8 mouse cellular contexts compared by ENCODE assay signal in genomic region chr7:30050882-30051548, GRCm38 (mm10). TPM values are rescaled to one million over a fixed set of nuclear protein-coding genes. Genes with fewer than 3 reads are reported as not detected.
A peak's percentile ranks its signal among the peaks of the same experiment; 100 is the strongest.
DNase-seq lines count a peak whose midpoint lies in the region; ATAC-seq and TF ChIP-seq lines count a peak whose summit lies in the region.

Gene Zfp14 (minus strand): TSS chr7:30051380.

- H3K4me1 ChIP-seq in ES-E14 (ENCODE audit: control insufficient read depth in 2 of 2, insufficient read depth in 2 of 2, low read length in 2 of 2, poor library complexity in 1 of 2) = no peaks in the 10 kb centered on the region
- H3K4me1 ChIP-seq in forebrain, embryonic 16.5 days (replicated peaks; ENCODE audit: control insufficient read depth, insufficient read depth, low read length) = peaks cover 14% of the 10 kb centered on the region
- H3K4me1 ChIP-seq in lung, embryonic 15.5 days = peaks cover 11% of the 10 kb centered on the region

- no peaks in the 10 kb centered on the region for H3K9me3 ChIP-seq in ES-E14 (ENCODE audit: control insufficient read depth, insufficient read depth, low read depth, low read length)
- H3K9me3 ChIP-seq in forebrain, embryonic 16.5 days (ENCODE audit: control insufficient read depth, low read length) = no peaks in the 10 kb centered on the region
- no peaks in the 10 kb centered on the region for H3K9me3 ChIP-seq in lung, embryonic 15.5 days

- in situ Hi-C loops in ES-E14 (cut with MboI; ENCODE audit: low sequenced_read_pairs in 2 of 2, unreplicated experiment in 2 of 2) = no loop called here

- ATAC-seq in forebrain, embryonic 16.5 days = peak; percentile 99
- ATAC-seq in lung, embryonic 15.5 days (ENCODE audit: borderline replicate concordance, extremely low read depth, low FRiP score, low TSS enrichment) = peak; percentile 97

- under 1% methylated on average over 40 of the region's 40 CpGs for WGBS in forebrain, embryonic 16.5 days
- under 1% methylated on average over 40 of the region's 40 CpGs for whole genome bisulfite sequencing in lung, embryonic 15.5 days

- DNase-seq in ES-E14 (ENCODE audit: low read depth, low spot score) = peak; percentile 82
- peak; percentile 92 for DNase-seq in cerebellum, adult 11-12 months
- peak; percentile 89 for DNase-seq in heart, postnatal 4 days
- peak; percentile 86 to 90 for DNase-seq in layer of hippocampus, adult 8-10 months (ENCODE audit: low spot score in 2 of 2)
- peak; percentile 76 for DNase-seq in ovary, adult 18-20 months (ENCODE audit: low spot score)
- peak; percentile 91 for DNase-seq in thymus, postnatal 0 days (ENCODE audit: low spot score)

- H3K27ac ChIP-seq in ES-E14 (ENCODE audit: insufficient read depth, low read depth, low read length, poor library complexity, severe bottlenecking) = no peak within 1 kb of the TSS
- peak within 1 kb of the TSS; percentile 90 for H3K27ac ChIP-seq in forebrain, embryonic 16.5 days (ENCODE audit: low read length)
- H3K27ac ChIP-seq in lung, embryonic 15.5 days = peak within 1 kb of the TSS; percentile 61

- 0 out of 2 replicates have a peak, but pooled peaks cover 2% of the 10 kb centered on the region for H3K36me3 ChIP-seq in ES-E14 (ENCODE audit: control insufficient read depth, insufficient read depth, low read length, poor library complexity, severe bottlenecking)
- peaks cover 9% of the 10 kb centered on the region for H3K36me3 ChIP-seq in forebrain, embryonic 16.5 days (ENCODE audit: control insufficient read depth, insufficient read depth)
- H3K36me3 ChIP-seq in lung, embryonic 15.5 days = peaks cover 6% of the 10 kb centered on the region; the same call in 1 of the 2 replicates

- H3K9ac ChIP-seq in ES-E14 (ENCODE audit: insufficient read depth, low read depth, low read length, poor library complexity, severe bottlenecking) = peak within 1 kb of the TSS; percentile 75; the same call in 1 of the 2 replicates
- peak within 1 kb of the TSS; percentile 94 for H3K9ac ChIP-seq in forebrain, embryonic 16.5 days (replicated peaks; ENCODE audit: low read depth, low read length)
- H3K9ac ChIP-seq in lung, embryonic 15.5 days = peak within 1 kb of the TSS; percentile 62

- H3K4me3 ChIP-seq in ES-E14 (ENCODE audit: insufficient read depth in 1 of 2, low read depth in 1 of 2, low read length in 2 of 2, poor library complexity in 1 of 2, severe bottlenecking in 1 of 2) = peak within 1 kb of the TSS; percentile 81 to 90
- H3K4me3 ChIP-seq in forebrain, embryonic 16.5 days (replicated peaks; ENCODE audit: low read length) = peak within 1 kb of the TSS; percentile 91
- H3K4me3 ChIP-seq in lung, embryonic 15.5 days = peak within 1 kb of the TSS; percentile 73

- no peaks in the 10 kb centered on the region for H3K27me3 ChIP-seq in forebrain, embryonic 16.5 days (replicated peaks; ENCODE audit: control insufficient read depth, insufficient read depth, low read length)
- no peaks in the 10 kb centered on the region for H3K27me3 ChIP-seq in lung, embryonic 15.5 days

- peak within 1 kb of the TSS; percentile 76 for H3K4me2 ChIP-seq in forebrain, embryonic 16.5 days (ENCODE audit: low read length)
- H3K4me2 ChIP-seq in lung, embryonic 15.5 days = peak within 1 kb of the TSS; percentile 80

TF ChIP-seq in ES-E14, 5 proteins besides CTCF, POLR2A, EP300 and RAD21:
- TF ChIP-seq ZNF384 (IDR thresholded peaks at IDR 0.05; ENCODE audit: low read depth, low read length) (no peak), CHD2 (IDR thresholded peaks at IDR 0.05; ENCODE audit: low read depth, low read length) (no peak), HCFC1 (IDR thresholded peaks at IDR 0.05; ENCODE audit: borderline replicate concordance, insufficient read depth, low read length) (peak; percentile 93), MAFK (IDR thresholded peaks at IDR 0.05; ENCODE audit: insufficient read depth, low read depth, low read length) (no peak)

RNA-seq across cellular contexts. Expression of gene Zfp14, which starts in this region (rescaled TPM):
- 2.1 and 3.3 TPM in 2 replicates for total RNA-seq in ES-E14 (2012; rRNA removed)
- 14.2 and 14.7 TPM in 2 replicates for polyA plus RNA-seq in forebrain, embryonic 16.5 days (2015; fragmentation: Nextera tagmentation; extraction: Ambion mirVana)
- total RNA-seq in heart, postnatal 4 days (2021) = 1 to 10 TPM; 1.8 to 2.1 TPM
- 10 to 100 TPM in 1 of 4 experiments, 1 to 10 TPM in 3; 8.5 to 10.3 (median 9.5) TPM for total RNA-seq in layer of hippocampus, adult 8-10 months (2022)
- polyA plus RNA-seq in lung, embryonic 15.5 days (2015; fragmentation: Nextera tagmentation; extraction: Ambion mirVana) = 3.2 and 3.5 TPM in 2 replicates
- 2.4 and 3.1 TPM in 2 replicates for polyA plus RNA-seq in thymus, postnatal 0 days (2015; fragmentation: Nextera tagmentation; extraction: Ambion mirVana)
